Mouse (Mus musculus) cerebellum, postnatal 4 days (tissue): ENCODE measurements at regions not wholly inside any gene's neighbourhood (a gene's known extent, or its start where the extent isn't known, plus 50 kb on each side); places are given as distances from the start of the nearest gene placed in this dataset.
A peak's percentile ranks its signal among the peaks of the same experiment; 100 is the strongest.
"Not testable (repeated sequence)": the region's sequence is repeated elsewhere in the genome, so short reads cannot be mapped to it uniquely, and the experiment has no call there.

Source experiments
- DNase-seq, 2 experiments: peaks; one replicate each; pipeline ENCODE4 v3.0.0; 2022; ENCODE audit warnings: low spot score in 2 of 2, mixed read lengths in 1 of 2

DNA sequence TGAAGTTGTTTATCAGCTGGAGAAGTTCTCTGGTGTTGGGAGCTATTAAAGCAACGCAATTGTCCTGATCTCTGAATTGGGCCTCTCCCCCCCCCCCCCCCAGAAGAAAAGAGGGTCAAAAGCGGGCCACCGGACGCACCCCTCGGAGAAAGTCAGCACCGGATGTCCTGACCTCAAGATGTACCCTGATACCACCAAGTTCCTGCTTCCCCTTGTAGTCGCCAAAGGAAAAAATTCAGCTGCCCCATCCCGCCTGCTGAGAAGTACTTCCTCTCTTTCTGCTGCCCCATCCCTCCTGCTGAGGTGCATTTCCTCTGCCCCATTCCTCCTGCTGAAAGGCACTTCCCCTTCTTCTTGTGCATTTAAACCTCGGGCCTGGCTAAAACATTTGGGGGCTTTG, 1191.1 kb upstream of the 1700008P02Rik start:
- DNase-seq: not testable (repeated sequence)

DNA sequence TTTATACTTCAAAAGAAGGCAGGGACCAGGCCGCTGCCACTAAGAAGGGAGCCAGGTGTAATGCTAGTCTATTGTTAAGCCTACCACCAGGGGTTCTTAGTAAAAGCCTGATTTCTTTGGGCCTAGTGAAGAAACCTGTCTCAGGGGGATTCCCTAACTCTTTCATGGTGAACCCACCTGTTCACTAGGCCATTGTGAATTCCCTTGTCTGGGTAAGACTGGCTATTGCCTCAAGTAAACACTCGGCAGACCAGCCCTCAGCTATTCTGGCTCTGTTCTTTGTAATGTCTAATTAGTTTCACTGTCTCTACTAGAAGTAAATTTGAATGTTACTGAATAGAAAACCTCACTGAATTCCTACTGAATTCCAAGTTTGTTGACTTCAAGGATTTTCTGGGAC, 1184.9 kb upstream of the 1700008P02Rik start:
- DNase-seq: not testable (repeated sequence)

DNA sequence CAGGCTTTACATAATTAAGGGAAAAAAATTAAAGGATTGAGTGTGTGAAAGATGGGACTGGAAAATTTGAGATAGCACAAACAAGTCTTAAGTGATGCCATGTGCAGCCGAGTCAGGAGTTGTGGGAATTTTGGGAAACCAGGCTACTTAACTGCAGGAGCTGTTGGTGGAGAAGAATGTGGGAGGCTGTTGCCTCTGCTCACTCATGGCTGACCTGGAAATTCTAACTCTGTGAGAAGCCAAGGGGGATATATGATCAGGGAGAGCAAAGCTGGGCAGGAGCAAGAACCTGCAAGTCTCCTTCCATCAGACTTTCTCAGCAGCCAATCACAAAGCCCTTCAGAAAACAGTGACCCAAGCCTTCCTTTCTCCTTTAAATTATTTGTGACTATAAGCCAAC, 1184.0 kb upstream of the 1700008P02Rik start:
- no peak for DNase-seq

DNA sequence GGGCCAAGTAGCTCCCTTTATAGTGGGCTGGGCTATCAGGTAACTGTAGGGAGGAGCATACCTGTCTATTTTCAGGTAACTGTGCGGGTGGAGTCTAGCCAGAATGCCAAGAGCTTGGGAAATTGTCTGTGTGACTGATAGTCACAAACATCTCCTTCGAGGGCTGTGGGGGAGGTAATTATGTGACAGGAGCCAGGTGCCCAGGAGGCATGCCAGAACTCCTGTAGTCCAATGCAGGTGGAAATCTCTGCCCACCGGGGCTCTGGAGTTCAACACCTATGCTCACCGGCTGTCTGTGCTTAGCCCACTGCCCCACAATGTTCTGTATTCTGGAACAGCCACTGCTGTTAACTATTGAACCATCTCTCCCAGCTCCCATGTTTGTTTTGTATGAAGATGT, 1179.2 kb upstream of the 1700008P02Rik start:
- no peak for DNase-seq

DNA sequence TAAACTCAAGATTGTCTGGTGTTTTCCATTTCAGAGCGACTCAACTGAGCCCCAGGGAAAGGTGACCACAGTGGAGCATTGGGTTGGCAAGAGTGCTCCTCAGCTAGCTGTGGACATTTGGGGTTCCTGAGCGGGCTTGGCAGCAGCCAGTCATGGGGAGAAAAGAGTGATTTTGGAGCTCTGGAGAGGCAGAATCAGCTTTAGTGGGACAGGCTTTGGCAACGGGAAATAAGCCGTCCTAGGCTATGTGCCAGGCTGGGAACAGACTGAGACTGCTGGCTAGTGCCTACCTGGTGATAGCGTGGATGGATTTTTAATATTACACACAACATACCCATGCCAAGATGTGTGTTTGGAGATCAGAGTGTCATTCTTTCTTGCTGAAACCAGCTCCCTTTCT, 1167.4 kb upstream of the 1700008P02Rik start:
- peak in 1 of 2 experiments; percentile 21 for DNase-seq

DNA sequence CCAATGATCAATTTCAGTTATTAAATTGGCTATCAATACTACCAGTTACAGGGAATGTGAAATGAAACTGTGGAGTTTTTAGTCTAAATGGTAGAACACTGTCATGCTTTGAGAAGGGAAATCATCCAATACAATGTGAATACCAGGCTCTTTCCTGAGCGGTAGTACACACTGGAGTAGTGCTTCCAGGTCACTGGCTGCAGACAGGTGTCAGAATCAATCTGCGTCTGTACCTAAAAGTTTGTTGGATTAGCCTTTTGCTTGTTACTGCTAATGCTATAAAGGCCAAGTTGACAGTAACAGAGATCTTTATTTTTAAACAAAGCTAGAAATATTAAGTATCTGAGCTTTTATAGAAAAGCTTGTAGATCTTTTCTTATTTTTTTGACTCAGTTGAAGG, 1164.9 kb upstream of the 1700008P02Rik start:
- no peak for DNase-seq

DNA sequence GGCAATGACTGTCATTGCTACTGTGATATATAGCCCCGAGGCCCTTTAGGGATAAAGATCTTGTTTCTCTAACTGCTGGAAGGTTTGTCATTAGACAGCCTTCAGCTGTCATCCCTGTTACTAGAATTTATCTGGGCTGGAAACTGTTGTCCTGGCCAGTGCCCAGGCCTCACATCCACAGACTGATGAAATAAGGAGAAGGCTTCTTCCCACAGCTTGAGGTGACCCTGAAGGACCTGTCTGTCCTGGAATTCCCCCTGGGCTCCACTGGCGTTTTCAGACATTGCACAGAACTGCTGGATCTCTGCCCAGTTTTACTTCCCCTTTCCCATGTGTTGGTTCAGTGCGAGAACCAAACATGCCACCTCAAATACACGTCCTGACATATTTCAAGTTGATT, 1135.2 kb upstream of the 1700008P02Rik start:
- DNase-seq: no peak

DNA sequence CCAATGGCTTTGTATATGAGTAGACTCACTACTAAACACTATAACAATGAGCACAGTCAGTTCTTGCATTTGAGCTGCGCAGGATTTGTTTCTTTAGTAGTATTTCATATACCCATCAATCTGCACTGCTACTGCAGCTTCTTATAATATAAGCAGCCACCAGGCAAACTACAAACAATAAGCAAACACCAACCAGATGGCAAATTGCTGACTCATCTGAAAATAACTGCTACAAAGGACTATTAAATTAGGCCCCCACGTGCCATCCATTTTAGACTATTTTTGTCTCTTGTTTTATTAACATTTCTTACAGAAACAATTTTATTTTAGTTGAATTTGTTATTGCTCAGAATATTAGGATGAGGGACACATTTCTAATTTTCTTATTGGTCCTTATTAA, 1093.5 kb upstream of the 1700008P02Rik start:
- DNase-seq: no peak

DNA sequence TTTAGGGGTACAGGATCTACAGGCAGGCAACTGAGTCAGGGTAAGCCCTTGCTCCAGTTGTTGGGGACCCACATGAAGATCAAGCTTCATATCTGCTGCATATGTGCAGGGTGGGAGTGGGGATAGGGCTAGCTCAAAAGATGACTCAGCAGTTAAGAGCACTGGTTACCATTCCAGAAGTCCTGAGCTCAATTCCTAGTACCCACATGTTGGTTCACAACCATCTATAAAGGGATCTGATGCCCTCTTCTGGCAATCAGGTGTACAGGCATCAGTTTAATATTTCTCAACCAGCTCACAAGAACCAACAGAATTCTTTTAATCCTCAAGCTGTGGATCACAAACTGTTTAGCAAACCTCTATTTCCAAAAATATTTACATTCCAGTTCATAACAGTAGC, 1092.9 kb upstream of the 1700008P02Rik start:
- DNase-seq: no peak

DNA sequence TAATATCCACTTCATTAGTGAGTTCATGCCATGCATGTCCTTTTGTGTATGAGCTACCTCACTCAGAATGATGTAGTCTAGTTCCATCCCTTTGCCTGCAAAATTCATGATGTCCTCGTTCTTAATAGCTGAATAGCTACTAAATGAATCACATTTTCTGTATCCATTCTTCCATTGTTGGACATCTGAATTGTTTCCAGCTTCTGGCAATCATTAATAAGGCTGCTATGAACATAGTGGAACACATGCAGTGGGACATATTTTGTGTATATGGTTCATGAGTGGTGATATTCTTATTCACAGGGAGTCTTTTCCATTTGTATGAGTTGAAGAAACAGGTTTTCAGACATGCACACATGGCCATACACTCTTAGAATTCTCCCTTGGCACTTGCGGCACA, 1092.2 kb upstream of the 1700008P02Rik start:
- no peak for DNase-seq

DNA sequence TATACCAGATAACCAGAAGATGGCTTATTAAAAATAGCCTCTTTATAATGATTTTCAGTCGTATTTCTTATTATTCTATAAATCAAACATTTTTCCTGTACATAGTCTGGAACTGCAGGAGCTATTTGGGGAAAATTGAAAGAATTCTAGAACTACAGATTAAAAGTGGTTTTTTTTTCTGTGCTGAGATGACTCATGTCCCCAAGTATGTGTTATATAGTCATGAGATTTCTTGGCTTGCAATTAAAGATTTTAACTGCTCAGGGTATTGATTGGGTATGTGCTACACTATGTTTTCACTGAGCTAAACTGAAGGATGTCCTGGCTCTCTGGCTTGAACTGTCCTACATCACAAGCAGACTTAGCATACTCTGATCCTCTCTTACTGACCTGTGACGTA, 1088.4 kb upstream of the 1700008P02Rik start:
- DNase-seq: no peak

DNA sequence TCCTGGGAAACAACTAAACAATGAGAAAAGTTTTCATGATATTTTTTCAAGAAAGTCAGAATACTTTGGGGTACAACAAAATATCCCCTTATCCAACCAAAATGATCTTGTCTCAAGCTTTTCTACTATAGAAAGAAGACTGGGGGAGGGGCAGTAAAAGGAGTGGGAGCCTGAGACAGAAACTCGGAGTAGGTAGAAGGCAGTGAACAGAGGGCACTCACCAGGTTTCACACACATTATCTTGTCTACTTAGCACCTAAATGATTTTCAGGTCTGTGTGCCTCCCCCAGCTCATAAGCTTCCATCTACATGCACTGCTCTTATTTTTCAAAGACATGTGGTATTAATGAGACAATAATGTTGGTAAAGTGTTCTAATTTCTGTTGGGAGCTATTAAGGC, 1063.3 kb upstream of the 1700008P02Rik start:
- no peak for DNase-seq

DNA sequence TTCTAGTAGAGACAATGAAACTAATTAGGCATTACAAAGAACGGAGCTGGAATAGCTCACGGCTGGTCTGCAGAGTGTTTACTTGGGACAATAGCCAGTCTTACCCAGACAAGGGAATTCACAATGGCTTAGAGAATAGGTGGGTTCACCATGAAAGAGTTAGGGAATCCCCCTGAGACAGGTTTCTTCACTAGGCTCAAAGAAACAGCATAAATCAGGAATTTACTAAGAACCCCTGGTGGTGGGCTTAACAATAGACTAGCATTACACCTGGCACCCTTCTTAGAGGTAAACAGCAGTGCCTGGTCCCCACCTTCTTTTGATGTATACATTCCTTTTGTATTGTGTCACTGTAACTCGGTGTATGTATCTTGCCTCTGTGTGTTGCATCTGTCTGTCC, 1062.6 kb upstream of the 1700008P02Rik start:
- not testable (repeated sequence) for DNase-seq

DNA sequence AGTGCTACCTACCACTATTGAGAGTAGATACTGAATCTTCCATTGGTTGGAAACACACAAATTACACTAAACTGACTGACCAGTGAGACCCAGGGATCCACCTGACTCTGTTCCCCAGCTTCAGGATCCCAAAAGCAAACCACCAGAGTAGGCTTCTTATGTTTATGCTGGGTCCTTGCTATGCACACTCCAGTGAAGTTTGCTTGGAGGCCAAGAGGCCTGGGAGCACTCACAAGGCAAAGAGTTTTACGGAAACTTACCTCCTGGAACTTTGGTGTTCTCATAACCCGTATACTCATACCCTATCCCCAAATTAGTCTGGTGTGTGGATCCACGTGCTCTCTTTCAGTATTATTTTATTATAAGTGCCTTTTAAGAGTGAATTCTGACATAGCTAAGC, 1062.1 kb upstream of the 1700008P02Rik start:
- DNase-seq: no peak

DNA sequence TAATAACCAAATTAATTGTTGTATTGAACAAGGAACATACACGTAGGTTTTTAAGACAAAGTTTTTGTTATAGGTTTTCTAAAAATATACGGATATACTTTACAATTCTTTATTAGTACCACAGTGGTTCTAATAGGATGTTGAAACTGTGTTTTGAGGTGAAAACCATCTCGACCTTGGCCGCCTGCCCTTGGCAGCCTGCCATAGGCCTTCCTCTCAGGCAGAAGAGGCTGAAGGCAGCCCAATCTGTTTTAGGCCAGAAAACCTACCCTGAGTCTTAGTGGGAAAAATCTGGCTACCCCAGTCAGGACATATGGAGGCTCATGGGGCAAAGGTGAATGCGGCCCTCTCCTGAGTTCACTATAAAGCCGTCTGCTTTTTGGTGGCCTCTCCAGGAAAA, 1049.7 kb upstream of the 1700008P02Rik start:
- DNase-seq: peak in 1 of 2 experiments; percentile 6

DNA sequence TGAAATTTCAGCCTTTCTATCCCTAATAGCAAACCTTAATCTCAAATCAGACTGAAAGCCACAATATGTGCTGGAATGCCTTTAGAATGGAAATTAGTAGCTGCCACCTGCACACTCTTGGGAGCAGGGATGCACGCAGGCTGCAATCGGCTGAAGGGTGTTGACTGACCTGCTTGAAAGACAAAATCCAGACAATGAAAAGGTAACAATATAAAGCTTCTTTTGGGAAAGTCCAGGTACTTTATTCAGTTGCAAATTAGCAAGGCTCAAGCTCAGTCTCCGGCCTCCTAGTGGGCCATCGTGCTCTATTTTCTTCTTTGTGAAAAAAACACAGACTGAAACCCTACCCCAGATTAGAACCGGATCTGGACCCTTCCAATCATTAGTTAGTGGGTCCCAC, 1047.6 kb upstream of the 1700008P02Rik start:
- DNase-seq: not testable (repeated sequence)

DNA sequence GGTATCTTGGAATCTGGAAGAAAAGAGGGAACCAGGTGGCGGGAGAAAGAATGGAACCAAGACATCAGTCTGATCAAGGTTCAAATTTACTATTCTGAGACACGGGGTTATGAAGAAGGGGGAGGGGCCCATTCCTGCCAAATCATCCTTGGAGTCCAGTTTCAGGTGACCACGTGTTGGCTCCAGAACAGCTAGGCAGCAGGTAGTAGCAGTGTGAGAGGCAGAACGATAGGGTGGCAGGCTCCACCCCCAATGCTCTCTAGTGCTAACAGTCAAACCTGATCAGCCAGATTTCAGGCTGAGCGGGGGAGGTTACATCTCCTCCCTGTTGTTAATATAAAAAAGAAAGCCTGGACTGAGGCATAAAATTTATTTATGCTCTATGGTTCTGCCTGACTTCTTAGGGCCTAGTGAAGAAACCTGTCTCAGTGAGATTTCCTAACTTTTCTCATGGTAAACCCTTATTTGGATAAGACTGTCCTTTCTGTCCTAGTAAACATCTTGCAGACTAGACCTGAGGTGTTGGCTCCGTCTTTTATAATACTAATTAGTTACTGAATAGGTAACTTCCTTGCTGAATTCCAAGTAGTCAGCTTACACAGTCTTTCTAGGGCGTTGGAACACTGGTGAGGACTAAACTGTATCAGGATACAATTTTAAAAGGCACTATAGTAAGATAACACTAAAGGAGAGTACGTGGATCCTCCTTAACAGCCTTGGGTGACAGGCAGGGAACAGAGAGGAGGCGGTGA, 1046.3 kb upstream of the 1700008P02Rik start:
- DNase-seq: not testable (repeated sequence)
